Mouse (Mus musculus) left cerebral cortex, postnatal 4 days (tissue): ENCODE results near the gene Osgin1. TPM values are rescaled to one million over a fixed set of nuclear protein-coding genes. Genes with fewer than 3 reads are reported as not detected.

Source experiments
- DNase-seq: peaks from one replicate; pipeline ENCODE4 v3.0.0-alpha.2; 2022
- intact Hi-C: fragments of 180-260 bp; cut with DNase I; formaldehyde crosslinking; loops from one replicate; pipeline ENCODE4 v1.15.1; 2025
- total RNA-seq, 2 experiments: library from RNA; stranded (reverse); gene quantifications; 2 replicates each; pipeline ENCODE4 v1.2.3; 2021

Osgin1 gene
- total RNA-seq, 2 experiments from 2014 or later = 0.30 TPM; not detected in 1

GRCm38 (mm10) chr8:119487093-119487492 lies 53.2 kb downstream of the Osgin1 start:
- intact Hi-C loops = no loop called here
- DNase-seq = no peak

Other genes with a start within 250 kb of the Osgin1 start
- gene Hsbp1, start 89.6 kb upstream of the Osgin1 start, total RNA-seq = 100 to 1,000 TPM; 443 to 507 TPM
- gene Mlycd, start 39.2 kb upstream of the Osgin1 start, total RNA-seq = 10 to 100 TPM; 19.3 to 21.5 TPM
- gene Necab2, start 12.6 kb downstream of the Osgin1 start, total RNA-seq = 10 to 100 TPM; 35.9 to 48.5 TPM
- gene Slc38a8, start 67.6 kb downstream of the Osgin1 start, total RNA-seq = not detected
- gene Mbtps1, start 124.6 kb downstream of the Osgin1 start, total RNA-seq = 10 to 100 TPM; 68.7 to 72.1 TPM
- gene Hsdl1, start 141.1 kb downstream of the Osgin1 start, total RNA-seq = 100 to 1,000 TPM; 103 to 107 TPM
- under 1 TPM; 0.26 to 0.52 TPM for gene Dnaaf1, start 141.1 kb downstream of the Osgin1 start, total RNA-seq
- 10 to 100 TPM; 15.8 to 15.9 TPM for gene Taf1c, start 171.1 kb downstream of the Osgin1 start, total RNA-seq
- under 1 TPM in 1 of 2 experiments, not detected in 1; 0.42 TPM for gene Adad2, start 178.6 kb downstream of the Osgin1 start, total RNA-seq
- gene Kcng4, start 201.6 kb downstream of the Osgin1 start, total RNA-seq = not detected
- gene Wfdc1, start 232.2 kb downstream of the Osgin1 start, total RNA-seq = 1 to 10 TPM; 3.6 to 4.9 TPM